Mouse (Mus musculus): ENCODE data around the gene Zfp335. TPM values are rescaled to one million over a fixed set of nuclear protein-coding genes. Genes with fewer than 3 reads are reported as not detected.

Gene Zfp335
- total RNA-seq (2017): 9.1 to 21.0 TPM (median 12.5 TPM) in 3 replicates

DNA sequence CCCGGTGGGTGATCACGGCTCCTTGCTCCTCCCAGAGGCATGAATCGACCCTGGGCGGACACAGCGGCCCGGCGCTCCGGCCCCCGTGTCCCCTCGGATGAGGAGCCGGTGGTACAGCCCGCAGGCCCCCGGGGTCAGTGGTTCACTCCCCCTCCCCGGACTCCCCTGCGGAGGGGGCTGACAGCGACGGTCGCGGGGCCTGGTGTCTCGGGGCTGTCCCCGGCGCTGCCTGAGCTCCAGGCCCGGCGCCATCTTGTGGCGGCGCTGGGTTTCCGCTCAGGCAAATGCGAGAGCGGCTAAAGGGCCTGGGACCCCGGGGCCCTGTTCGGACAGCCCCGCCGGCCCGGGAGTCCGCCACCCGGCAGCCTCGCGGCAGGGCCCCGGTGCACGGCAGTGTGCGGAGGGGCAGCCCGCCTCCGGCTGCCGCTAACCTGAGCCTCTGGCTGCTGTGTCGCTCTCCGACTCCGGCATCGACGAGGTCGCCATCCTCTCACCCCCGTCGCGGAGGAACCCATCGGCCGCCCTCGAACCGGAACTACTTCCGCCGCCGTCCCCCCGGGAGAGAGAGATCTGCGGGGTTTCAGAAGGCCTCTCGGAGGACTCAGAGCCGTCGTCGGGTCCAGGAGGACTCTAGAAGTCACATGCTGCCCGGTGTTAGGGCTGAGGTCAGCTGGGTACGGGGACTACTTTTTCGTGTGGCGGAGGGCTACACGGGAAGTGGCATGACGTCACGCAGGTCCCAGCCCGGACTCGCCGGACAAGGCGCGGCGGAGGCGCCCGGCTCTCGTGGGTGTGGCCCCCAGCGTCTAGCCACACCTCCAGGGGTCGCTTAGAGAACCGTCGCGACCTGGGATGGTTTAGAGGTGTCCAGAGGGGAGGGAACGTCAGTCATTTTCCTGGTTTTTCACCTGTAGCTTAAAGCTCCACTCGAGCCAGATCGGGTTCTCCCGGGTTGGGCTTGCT lies at the start of gene Zfp335:
Zfp335 (minus strand) TSS at position 672 of the 963 bp plus-strand sequence.
- peak; percentile 55 for ATAC-seq (replicated peaks; ENCODE audit: insufficient number of reproducible peaks, low FRiP score, low TSS enrichment, poor library complexity, severe bottlenecking)

DNA sequence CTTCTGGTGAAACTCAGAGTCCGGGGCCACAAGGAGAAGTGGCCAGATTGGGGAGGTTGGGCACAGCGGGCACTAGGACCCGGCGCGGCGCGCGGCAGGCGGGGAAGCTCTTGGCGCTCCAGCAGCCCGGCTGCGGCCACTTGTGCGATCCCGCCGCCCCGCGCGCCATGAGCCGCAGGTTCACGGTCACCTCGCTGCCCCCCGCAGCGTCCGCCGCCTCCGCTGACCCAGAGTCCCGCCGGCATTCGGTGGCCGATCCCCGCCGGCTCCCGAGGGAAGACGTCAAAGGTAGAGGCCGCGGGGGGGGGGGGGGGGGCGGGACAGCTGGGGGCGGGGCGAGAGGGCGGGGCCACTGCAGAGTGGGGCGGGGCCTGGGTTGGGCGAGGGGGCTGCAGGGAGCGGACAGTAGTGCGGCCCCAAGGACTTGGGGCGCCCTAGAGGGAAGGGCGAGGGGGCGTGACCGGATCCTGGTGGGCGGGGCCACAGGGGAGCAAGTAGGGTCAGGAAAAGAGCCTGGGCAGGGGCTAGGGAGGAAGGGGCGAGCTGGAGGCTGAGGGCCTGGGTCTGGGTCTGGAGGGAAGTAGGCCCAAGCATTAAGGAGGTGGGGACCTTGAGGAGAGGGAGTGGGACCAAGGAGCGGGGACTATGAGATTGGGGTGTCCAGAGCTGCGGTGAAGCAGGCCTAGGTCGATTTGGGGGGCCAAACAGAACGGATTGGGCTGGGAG lies 49.3 kb upstream of the Zfp335 start, which contains the start of gene Slc12a5:
Slc12a5 (plus strand) TSS at position 87 of the 726 bp plus-strand sequence.
- ATAC-seq (replicated peaks; ENCODE audit: insufficient number of reproducible peaks, low FRiP score, low TSS enrichment, poor library complexity, severe bottlenecking): 0 out of 2 replicates have a peak, but pooled peaks have one; percentile 20

DNA sequence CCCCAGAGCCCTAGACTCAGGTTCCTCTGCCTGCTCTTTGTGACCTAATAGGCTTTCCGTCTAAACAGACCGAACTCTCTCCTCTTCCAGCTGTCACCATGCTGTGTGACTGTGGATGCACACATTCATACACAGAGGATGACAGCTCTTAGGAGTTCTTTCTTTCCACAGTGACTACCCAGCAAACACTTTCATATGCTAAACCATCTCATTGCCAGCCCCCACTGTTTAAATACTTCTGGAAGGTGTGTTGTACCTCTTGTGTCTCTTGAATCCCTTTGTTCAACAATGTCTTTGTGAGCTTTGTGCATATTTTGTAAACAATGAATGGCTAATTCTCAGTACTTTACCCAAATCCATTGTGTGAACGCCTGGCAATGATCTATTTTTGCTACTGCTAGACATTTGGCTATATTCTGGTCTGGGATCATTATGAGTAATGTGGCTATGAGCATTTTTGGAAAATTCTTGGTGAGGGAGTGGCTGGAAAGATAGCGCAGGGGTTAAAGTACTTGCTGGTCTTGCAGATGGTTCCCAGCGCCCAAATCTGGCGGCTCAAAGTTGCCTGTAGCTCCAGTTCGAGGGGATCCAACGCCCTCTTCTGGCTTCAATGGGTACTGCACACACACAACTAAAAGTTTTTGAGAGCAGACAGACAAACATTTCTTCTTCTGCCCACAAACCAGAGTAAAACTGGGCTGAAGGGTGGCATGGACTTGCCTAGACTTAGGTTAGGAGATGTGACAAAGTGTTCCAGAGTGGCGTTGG lies 46.2 kb upstream of the Zfp335 start:
- no peak for ATAC-seq (replicated peaks; ENCODE audit: insufficient number of reproducible peaks, low FRiP score, low TSS enrichment, poor library complexity, severe bottlenecking)

DNA sequence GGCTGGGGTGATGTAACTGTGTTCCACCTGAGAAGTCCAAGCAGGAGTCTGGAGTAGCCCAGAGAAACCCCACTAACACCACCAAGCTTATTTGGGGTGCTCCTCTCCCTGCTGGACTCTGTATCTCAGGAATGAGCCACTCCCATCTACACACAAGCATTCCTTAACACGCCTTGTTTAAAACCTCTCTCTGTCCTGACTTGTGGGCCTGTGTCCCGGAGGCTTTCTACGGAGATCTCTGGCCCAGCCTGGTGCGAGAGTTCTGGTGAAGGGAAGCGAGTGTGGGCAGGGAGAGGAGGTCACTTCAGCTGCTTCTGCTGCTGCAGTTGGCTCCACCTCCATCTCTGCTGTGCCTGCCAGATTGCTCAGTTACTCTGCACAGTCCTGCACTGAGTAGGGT lies 44.6 kb upstream of the Zfp335 start:
- no peak for ATAC-seq (replicated peaks; ENCODE audit: insufficient number of reproducible peaks, low FRiP score, low TSS enrichment, poor library complexity, severe bottlenecking)

DNA sequence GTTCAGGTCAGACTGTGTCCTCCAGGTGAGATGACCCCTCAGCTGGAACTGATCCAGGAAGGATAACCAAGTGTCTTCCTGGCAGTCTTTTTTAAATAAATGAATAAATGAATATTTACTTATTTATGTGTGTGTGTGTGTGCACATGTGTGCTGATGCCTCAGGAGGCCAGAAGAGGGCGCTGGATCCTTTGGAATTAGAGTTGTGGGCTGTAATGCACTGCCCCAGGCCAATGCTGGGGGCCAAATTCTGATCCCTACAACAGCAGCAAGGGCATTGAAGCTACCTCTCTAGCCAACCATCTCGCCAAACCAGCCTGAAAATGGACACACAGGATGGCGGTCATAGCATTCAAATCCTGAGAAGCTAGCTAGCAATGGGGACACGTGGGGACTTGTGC lies 44.2 kb upstream of the Zfp335 start:
- no peak for ATAC-seq (replicated peaks; ENCODE audit: insufficient number of reproducible peaks, low FRiP score, low TSS enrichment, poor library complexity, severe bottlenecking)

DNA sequence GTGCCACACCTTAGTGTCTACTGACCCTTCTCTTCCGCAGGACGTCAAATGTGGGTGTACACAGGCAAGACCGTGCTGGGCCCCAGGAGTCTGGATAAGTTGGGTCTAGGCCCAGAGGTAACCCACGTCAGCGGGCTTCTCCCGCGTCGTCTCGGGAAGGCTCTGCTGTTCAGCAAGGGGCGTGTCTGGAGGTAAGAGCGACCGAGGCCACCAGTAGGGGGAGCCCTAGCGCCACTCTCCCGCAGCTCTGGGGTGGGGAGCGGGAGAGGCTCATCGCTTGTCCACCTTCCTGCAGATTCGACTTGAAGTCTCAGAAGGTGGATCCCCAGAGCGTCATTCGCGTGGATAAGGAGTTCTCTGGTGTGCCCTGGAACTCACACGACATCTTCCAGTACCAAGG lies 41.7 kb upstream of the Zfp335 start:
- peak; percentile 56 for ATAC-seq (replicated peaks; ENCODE audit: insufficient number of reproducible peaks, low FRiP score, low TSS enrichment, poor library complexity, severe bottlenecking)

DNA sequence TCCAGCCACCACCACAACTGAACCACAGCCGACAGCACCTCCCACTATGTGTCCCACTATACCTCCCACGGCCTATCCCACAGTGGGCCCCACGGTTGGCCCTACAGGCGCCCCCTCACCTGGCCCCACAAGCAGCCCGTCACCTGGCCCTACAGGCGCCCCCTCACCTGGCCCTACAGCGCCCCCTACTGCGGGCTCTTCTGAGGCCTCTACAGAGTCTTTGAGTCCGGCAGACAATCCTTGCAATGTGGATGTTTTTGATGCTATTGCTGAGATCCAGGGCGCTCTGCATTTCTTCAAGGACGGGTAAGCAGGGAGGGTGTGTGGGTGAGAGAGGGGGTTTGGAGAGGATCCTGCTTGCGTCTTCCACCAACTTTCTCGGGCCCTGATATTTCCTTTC lies 40.9 kb upstream of the Zfp335 start:
- no peak for ATAC-seq (replicated peaks; ENCODE audit: insufficient number of reproducible peaks, low FRiP score, low TSS enrichment, poor library complexity, severe bottlenecking)

DNA sequence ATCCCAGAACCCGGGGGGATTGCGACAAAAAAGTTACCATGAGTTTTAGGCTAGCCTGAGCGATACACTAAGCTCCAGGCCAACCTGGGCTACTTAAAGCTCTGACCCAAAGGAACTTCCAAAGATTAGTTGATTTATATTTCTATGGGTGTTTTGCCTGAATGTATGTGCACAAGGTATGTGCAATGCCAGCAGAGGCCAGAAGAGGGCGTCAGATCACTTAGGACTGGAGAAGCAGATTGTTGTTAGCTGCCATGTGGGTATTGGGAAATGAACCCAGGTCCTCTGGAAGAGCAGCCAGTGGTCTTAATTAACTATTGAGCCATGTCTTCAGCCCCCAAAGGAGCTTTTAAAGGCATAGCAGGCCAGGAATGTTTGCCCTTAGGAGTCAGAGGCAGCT lies 40.2 kb upstream of the Zfp335 start:
- ATAC-seq (replicated peaks; ENCODE audit: insufficient number of reproducible peaks, low FRiP score, low TSS enrichment, poor library complexity, severe bottlenecking): no peak

DNA sequence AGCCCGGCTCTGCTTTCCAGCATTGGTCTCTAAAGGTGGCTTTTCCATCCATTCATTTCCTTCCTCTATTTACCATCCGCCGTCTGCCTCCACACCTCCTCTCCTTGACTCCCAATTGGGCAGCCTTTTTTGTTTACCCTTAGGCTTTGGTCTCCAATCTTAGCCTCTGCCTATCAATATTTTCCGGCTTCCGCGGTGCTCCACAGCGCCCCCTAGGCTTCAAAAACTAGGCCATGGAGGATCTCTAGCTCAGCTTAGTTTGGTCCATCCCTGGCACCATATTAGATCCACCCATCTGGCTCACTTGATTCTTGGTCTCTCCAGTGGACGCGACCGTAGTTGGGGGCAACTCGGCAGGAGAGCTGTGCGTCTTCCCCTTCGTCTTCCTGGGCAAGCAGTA lies 38.9 kb upstream of the Zfp335 start:
- ATAC-seq (replicated peaks; ENCODE audit: insufficient number of reproducible peaks, low FRiP score, low TSS enrichment, poor library complexity, severe bottlenecking): no peak

DNA sequence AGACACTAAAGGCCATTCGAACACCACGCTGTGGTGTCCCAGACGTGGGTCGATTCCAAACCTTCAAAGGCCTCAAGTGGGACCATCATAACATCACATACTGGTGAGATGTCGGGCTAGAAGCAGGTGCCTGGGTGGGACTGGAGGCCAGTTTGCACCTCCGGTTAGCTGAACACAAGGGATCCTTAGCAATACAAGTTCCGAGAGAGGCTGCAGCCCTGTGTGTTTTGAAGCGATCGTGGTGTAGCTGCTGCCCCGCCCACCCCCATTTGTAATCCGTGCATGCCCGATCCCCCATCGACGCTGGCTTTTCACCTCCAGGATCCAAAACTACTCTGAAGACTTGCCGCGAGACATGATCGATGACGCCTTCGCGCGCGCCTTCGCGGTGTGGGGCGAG lies 37.4 kb upstream of the Zfp335 start:
- no peak for ATAC-seq (replicated peaks; ENCODE audit: insufficient number of reproducible peaks, low FRiP score, low TSS enrichment, poor library complexity, severe bottlenecking)

DNA sequence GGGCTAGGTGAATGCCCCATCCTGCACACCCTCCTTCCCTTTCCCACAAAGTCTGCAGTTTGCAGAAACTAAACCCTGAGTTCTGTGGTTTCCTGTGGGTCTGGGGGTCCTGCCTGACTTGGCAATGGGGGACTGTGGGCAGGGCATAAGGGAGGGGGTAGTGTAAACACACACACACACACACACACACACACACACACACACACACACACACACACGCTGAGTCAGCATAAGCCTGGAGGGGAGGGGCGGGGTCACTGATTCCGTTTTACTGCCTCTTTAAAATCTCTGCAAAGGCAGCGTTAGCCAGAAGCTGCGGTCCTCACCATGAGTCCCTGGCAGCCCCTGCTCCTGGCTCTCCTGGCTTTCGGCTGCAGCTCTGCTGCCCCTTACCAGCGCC lies 36.4 kb upstream of the Zfp335 start:
- ATAC-seq (replicated peaks; ENCODE audit: insufficient number of reproducible peaks, low FRiP score, low TSS enrichment, poor library complexity, severe bottlenecking): no peak

DNA sequence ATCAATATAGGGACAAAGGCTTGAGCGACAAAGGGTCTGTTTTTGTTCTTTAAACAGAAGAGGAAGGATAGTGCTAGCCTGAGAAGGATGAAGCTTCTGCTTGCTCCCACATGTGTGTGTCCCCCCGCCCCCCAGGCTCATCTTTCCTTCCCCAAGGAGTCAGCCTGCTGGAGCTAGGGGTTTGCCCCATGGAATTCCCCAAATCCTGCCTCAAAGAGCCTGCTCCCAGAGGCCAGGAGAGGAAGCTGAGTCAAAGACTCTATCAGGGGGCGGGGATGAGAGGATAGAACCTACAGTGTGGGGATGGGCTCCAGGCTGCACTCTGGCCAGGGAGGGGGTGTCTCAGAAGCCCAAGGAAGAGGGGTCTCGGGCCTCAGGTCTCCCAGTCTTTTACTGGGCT lies 35.9 kb upstream of the Zfp335 start:
- ATAC-seq (replicated peaks; ENCODE audit: insufficient number of reproducible peaks, low FRiP score, low TSS enrichment, poor library complexity, severe bottlenecking): no peak

DNA sequence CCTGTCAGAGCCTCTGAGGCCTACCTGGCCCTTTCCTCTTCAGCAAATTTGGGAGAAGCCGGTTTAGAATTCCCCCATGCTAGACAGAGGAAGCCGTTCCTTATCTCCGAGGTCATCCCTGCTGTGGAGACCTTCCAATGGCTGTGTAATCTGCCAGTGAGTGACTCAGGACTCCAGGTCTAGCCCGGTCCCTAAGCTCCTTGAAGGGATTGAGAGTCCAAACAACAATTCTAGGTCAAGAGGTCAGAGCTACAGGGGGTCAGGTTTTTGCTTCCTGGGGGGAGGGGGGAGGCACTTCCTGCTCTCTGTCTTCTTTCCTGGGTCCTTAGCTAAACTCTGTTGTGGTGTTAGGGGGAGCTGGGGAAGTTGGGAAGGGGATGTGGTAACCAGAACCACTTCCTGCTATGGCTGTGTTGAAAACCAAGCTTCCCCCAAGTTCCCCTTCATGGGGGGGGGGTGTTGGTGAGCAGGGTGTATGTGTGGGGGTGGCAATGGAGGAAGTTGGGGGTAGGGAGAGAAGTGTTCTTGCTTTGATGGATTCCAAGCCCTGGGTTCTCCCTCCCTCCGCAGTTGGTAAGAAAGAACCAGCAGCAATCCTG lies 31.2 kb upstream of the Zfp335 start:
- ATAC-seq (replicated peaks; ENCODE audit: insufficient number of reproducible peaks, low FRiP score, low TSS enrichment, poor library complexity, severe bottlenecking): peak; percentile 92

DNA sequence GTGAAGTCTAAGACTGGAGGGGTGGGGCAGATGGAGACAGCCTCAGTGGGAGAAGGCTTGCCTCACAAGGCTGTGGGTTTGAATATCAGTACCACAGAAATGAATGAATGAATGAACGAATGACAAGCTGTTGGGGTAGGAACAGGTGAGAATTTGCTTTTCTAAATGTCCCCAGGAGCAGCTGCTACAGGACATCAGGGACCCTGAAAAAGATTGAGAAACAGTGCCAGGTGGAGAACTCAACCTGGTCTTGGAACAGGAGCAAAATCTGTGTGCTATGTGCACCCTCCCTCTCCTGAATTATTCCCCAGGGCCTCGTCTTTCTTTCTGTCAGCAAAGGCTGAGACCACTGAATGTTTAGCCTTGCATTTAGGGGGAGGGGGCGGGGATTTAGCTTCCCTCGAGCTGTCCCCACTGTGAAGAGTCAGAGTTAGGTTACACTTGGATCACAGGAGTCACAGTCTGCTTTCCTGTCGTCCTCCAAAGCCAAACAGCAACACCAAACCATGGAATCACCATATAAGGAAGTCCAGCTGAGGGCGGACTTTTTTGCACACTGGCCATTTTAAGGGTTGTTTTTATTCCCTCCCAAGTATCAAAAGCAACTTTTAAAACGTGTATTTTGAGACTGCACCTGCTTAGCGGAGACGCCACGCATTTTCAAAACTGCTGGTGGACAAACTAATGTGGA lies 28.7 kb upstream of the Zfp335 start, which contains the start of gene Mmp9:
Mmp9 (plus strand) TSS at position 641 of the 691 bp plus-strand sequence.
- no peak for ATAC-seq (replicated peaks; ENCODE audit: insufficient number of reproducible peaks, low FRiP score, low TSS enrichment, poor library complexity, severe bottlenecking)

DNA sequence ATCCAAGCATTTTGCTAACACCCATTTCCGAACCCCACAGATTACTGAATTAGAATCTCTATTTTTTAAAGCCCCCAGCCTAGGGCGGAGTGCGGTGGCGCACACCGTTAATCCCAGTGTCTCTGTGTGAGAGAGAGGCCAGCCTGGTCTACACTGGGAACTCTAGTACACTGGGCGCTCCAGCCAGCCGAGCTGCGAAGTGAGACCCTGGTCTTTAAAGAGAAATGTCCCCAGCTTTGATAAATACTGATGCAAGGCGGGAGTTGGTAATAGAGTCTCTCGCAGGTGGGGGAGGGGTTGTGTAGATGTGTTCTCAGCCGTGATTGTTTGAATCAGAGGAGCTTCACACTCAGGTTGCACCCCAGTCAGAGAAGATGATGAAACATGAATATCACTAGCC lies 27.5 kb upstream of the Zfp335 start:
- no peak for ATAC-seq (replicated peaks; ENCODE audit: insufficient number of reproducible peaks, low FRiP score, low TSS enrichment, poor library complexity, severe bottlenecking)

DNA sequence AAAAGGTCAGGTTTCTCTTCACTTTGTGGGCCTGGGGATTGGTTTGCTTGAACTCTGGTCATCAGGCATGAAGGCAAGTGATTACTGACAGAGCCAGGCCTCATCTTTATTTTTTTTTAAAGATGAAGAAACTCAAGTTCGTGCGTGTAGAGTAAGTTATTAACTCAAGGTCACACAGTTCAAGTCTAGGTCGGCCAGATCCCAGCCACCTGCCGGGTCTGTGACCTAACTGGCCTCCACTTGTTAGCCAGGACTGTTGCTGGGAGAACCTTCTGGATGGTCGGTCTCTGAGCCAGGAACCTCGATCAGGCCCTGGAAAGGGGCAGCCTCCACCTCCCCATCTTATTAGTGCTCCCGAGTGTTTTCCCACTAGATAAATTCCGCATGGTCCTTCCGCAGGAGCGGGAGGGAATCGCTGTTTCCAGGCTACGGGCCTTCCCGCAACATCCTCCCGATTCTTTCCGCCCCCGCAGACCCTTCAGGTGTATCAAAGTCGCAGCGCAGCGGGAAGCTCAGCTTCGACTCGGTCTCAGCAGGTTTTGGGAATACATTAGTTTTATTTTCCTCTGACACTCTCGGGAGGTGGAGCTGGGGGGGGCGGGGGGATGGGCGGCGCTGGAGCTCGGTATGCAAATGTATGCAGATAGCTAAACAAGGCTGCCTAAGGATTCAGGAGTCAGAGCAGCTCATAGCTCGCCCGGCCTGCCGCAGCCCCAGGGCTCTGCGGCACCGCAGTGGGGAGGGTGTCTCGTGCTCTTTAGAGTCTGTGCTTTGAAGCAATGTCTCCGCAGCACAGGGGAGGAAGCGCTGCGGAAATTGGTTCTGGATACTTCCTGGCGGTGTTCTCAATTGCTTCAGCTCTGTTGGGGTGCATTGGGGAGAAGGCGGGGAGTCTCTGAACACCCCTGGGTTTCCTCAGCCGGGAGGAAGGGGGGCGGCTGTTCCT lies 26.9 kb upstream of the Zfp335 start:
- no peak for ATAC-seq (replicated peaks; ENCODE audit: insufficient number of reproducible peaks, low FRiP score, low TSS enrichment, poor library complexity, severe bottlenecking)

DNA sequence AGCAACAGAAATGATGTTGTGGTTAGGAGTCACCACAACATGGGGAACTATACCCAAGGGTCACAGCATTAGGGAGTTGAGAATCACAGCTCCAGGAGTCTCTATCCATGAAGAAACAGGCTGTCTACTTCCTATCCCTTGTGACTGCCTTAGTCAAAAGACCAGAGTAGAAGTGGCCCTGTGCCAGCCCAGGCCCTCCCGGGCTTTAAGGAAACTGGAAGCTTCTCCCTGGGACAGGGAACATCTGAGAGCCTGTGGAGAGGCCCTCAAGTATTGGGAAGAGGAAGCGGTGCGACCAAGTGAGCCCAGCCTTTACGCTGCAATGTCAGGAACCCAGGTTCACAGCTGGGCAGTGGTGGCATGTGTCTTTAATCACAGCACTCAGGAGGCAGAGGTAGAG lies 24.4 kb upstream of the Zfp335 start:
- ATAC-seq (replicated peaks; ENCODE audit: insufficient number of reproducible peaks, low FRiP score, low TSS enrichment, poor library complexity, severe bottlenecking): no peak
